Mouse (Mus musculus): ENCODE measurements around the gene Stambp. TPM values are rescaled to one million over a fixed set of nuclear protein-coding genes. Genes with fewer than 3 reads are reported as not detected.

Stambp gene
- total RNA-seq, 1 experiment from 2014 or later = 3.9 TPM

DNA sequence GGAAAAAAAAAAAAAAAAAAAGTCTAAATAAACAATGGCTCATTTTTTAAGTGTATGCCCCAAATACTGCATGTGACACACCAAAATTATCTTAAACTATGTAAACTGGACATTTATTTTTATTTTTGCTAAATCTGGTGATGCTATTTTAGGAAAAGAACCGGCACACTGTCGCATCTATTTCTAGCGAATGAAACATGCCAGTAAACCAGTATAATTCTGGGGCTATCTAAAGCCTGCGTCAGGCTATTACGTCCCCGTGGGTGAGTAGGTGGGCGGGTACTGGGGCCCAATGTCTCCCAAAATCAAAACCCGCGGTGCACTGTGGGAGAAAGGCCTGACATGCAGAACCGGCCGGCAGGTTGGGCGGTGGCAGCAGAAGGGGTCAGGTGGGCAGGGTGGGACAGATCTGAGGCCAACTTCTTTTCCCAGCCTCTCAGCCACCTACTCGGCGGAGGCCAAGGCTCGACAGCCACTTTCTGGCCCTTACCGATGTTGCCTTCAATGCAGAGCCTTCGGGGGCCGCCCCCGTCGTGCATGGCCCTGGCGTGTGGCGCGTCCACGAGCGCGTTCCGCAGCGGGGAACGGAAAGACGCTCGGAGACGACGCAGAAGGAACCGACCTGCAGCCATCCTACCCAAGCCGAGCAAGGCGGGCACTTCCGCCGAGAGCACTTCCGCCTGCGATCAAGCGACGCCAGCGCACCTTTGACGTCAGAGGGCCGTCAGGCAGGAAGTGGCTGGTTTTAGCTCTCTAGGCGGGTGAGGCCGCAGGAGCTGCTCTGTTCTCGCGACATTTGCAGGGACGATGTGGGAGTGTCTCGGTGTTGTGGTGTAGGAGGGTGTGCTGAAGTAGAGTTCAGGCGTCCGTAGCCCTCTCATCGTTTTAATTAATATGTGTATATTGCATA, 66.0 kb downstream of the Stambp start, which contains the start of gene Dguok:
Gene Dguok, minus strand, starts transcription at position 712 of the 910 bp plus-strand sequence.
- peak; percentile 96 for ATAC-seq (replicated peaks; ENCODE audit: insufficient number of reproducible peaks, low FRiP score, low TSS enrichment, poor library complexity, severe bottlenecking)

- no peak for ATAC-seq (replicated peaks; ENCODE audit: insufficient number of reproducible peaks, low FRiP score, low TSS enrichment, poor library complexity, severe bottlenecking)
Measured at GRCm38 (mm10) chr6:83505554-83505953, 67.0 kb downstream of the Stambp start.

DNA sequence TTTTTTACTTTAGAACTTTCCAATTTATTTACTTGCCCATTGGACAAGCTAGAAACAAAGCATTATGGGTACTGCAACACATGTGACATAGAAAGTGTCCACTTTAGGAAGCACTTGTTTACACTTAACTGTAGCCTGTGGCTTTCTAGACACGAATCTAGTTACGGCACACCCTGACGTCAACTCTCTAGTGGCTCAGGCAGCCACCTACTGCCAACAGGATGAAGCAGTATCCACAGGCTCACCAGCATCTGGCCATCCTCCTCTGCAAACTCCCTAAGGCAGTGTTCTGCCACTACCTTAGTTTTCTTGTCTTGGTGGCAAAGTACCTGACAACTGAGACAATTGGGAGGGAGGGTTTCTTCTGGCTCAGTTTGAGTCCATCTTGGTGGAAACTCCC, 69.2 kb downstream of the Stambp start:
- ATAC-seq (replicated peaks; ENCODE audit: insufficient number of reproducible peaks, low FRiP score, low TSS enrichment, poor library complexity, severe bottlenecking) = no peak

- no peak for ATAC-seq (replicated peaks; ENCODE audit: insufficient number of reproducible peaks, low FRiP score, low TSS enrichment, poor library complexity, severe bottlenecking)
Measured at GRCm38 (mm10) chr6:83502656-83503055, 69.9 kb downstream of the Stambp start.

- ATAC-seq (replicated peaks; ENCODE audit: insufficient number of reproducible peaks, low FRiP score, low TSS enrichment, poor library complexity, severe bottlenecking) = no peak
Measured at GRCm38 (mm10) chr6:83501524-83502310, 70.8 kb downstream of the Stambp start.

GRCm38 (mm10) chr6:83500462-83500861, 72.1 kb downstream of the Stambp start:
- ATAC-seq (replicated peaks; ENCODE audit: insufficient number of reproducible peaks, low FRiP score, low TSS enrichment, poor library complexity, severe bottlenecking) = no peak

GRCm38 (mm10) chr6:83499078-83499477, 73.5 kb downstream of the Stambp start:
- ATAC-seq (replicated peaks; ENCODE audit: insufficient number of reproducible peaks, low FRiP score, low TSS enrichment, poor library complexity, severe bottlenecking) = no peak

DNA sequence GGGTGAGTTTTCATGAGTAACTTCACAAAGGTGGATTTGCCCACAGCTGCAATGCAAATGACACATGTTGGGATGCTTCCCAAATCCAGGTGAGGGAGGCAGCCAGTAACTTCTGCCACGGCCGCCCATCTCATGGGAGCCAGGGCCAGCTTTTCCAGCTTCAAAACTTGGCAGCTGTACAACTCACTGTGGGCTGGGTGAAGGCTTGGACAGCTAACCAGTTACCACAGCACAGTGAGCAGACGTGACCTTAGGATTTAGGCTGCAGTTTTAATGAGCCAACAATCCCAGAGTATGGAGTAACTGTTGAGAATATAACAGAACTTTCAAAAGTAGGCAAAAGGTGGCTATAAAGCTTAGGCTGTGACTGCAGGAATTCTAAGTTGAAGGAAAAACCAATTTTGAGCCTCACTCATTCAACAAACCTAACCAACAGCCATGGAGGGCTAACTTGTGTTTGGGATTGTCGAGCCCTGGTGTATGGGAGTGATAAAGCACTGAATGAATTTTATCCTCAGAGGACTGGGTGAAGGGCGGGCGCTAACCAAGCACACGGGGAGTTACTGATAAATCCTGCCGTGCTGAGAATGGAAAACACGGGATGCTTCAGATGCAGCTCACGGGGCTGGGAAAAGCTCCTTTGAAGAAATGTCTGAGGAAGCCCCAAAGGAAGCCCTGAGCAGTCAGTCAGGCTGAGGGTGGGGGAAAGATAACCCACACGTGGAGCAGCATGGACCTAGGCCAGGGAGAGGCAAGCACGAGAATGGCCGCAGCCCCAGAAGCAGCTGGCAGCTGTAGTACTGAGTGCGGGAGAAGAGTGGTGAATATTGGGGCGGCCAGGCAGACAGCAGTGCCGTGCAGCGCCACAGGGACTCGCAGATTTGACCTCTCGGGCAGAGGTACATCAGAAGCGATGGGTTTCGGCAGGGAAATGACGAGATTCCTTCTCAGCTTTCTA, 75.5 kb downstream of the Stambp start:
- ATAC-seq (replicated peaks; ENCODE audit: insufficient number of reproducible peaks, low FRiP score, low TSS enrichment, poor library complexity, severe bottlenecking) = no peak

- no peak for ATAC-seq (replicated peaks; ENCODE audit: insufficient number of reproducible peaks, low FRiP score, low TSS enrichment, poor library complexity, severe bottlenecking)
Measured at GRCm38 (mm10) chr6:83496009-83496752, 76.3 kb downstream of the Stambp start.

Other genes starting within 250 kb of the Stambp start
- gene Mthfd2, start 246.8 kb downstream of the Stambp start, total RNA-seq (2017) = 25.6 to 40.2 TPM (median 28.5 TPM) in 3 replicates
- 300 to 314 TPM (median 304 TPM) in 3 replicates for gene Mob1a, start 246.7 kb downstream of the Stambp start, total RNA-seq (2017)
- gene Bola3, start 223.6 kb downstream of the Stambp start, total RNA-seq (2017) = 13.0 to 48.5 TPM (median 38.5 TPM) in 3 replicates
- 11.6 to 26.4 TPM (median 11.9 TPM) in 3 replicates for gene Tet3, start 113.6 kb downstream of the Stambp start, total RNA-seq (2017)
- gene Dguok, start 65.8 kb downstream of the Stambp start, total RNA-seq (2017) = 32.4 to 79.2 TPM (median 44.1 TPM) in 3 replicates
- gene Actg2, start 36.5 kb downstream of the Stambp start, total RNA-seq (2017) = 0.97 TPM in 1 of 3 replicates, not detected in the others
- not detected in 3 replicates for gene Clec4f, start 83.5 kb upstream of the Stambp start, total RNA-seq (2017)
- not detected in 3 replicates for gene Cd207, start 105.1 kb upstream of the Stambp start, total RNA-seq (2017)
- gene Vax2, start 138.5 kb upstream of the Stambp start, total RNA-seq (2017) = not detected in 3 replicates
- gene Atp6v1b1, start 170.3 kb upstream of the Stambp start, total RNA-seq (2017) = not detected in 3 replicates
- not detected in 3 replicates for gene Ankrd53, start 189.9 kb upstream of the Stambp start, total RNA-seq (2017)
- gene Tex261, start 203.1 kb upstream of the Stambp start, total RNA-seq (2017) = 28.5 to 36.4 TPM (median 35.7 TPM) in 3 replicates
- 24.2 to 28.4 TPM (median 24.6 TPM) in 3 replicates for gene Nagk, start 222.3 kb upstream of the Stambp start, total RNA-seq (2017)